Comparison of ENCODE assay signal across 27 mouse cellular contexts in genomic region chr10:95867596-95867995, GRCm38 (mm10). TPM values are rescaled to one million over a fixed set of nuclear protein-coding genes. Genes with fewer than 3 reads are reported as not detected.
"Had no signal": no experiment of that assay in that cellular context is flagged by ENCODE, and none has a peak within 500 bp of the region (broad histone marks: within the 10 kb centered on the region; RNA-seq: fewer than 3 reads in every experiment).

No protein-coding gene starts in this region.

- ATAC-seq: midbrain, embryonic 16.5 days had no signal

- DNase-seq: lung, adult 18-20 months; lung, embryonic 14.5 days; lung, postnatal 10 days; lung, postnatal 4 days; midbrain, embryonic 14.5 days; retina, postnatal 1 day; right cerebral cortex, adult 18-20 months; right cerebral cortex, postnatal 25 days; right cerebral cortex, postnatal 4 days; spleen, adult 18-20 months; thymus, adult 18-20 months; thymus, postnatal 14 days; thymus, postnatal 36 days had no signal

- H3K27ac ChIP-seq: liver, embryonic 15.5 days; midbrain, embryonic 10.5 days; midbrain, embryonic 12.5 days; neural tube, embryonic 13.5 days; neural tube, embryonic 15.5 days had no signal

- H3K4me1 ChIP-seq: liver, embryonic 15.5 days; midbrain, embryonic 12.5 days; neural tube, embryonic 13.5 days; neural tube, embryonic 15.5 days had no signal

- H3K4me3 ChIP-seq: liver, embryonic 15.5 days; midbrain, embryonic 10.5 days; midbrain, embryonic 12.5 days; myocyte; neural tube, embryonic 13.5 days; neural tube, embryonic 15.5 days had no signal

RNA-seq across cellular contexts. Expression of gene Gm33543, which starts 24.9 kb away (rescaled TPM):
- total RNA-seq: megakaryocyte-erythroid progenitor cell, adult 5-6 weeks had no signal
- polyA plus RNA-seq: lung, embryonic 14.5 days; lung, embryonic 16.5 days; midbrain, embryonic 10.5 days; midbrain, embryonic 12.5 days; midbrain, embryonic 14.5 days; myocyte; neural tube, embryonic 11.5 days; neural tube, embryonic 13.5 days; neural tube, embryonic 15.5 days; small intestine, adult 2 months; stomach, embryonic 14.5 days; stomach, embryonic 16.5 days; thymus, postnatal 0 days had no signal
